Mouse (Mus musculus) frontal cortex, adult (tissue): Measurements from ENCODE around the gene Polr2e.

Experiments used
- ATAC-seq: cut with Nextera tagmentation; 2 replicates; pipeline ENCODE4 v1.9.2; 2017; ENCODE audit warnings: mild to moderate bottlenecking, moderate library complexity, mixed read lengths; ENCODE audit not compliant: low TSS enrichment

Gene Polr2e

GRCm38 (mm10) chr10:79988506-79989271 lies 50.9 kb downstream of the Polr2e start, which contains the start of gene Cnn2:
TSS of gene Cnn2 (plus strand) at chr10:79988584.
- no peak for ATAC-seq

GRCm38 (mm10) chr10:79987771-79988505 lies 51.7 kb downstream of the Polr2e start:
- no peak for ATAC-seq

- ATAC-seq: no peak
Measured at GRCm38 (mm10) chr10:79986963-79987362, 52.6 kb downstream of the Polr2e start.

GRCm38 (mm10) chr10:79986232-79986878 lies 53.2 kb downstream of the Polr2e start:
- no peak for ATAC-seq
